Mouse (Mus musculus) kidney, adult 8-10 months (tissue): ENCODE data around the gene Rps6kl1.
A peak's percentile ranks its signal among the peaks of the same experiment; 100 is the strongest.

Source experiments
- DNase-seq, 2 experiments: peaks; one replicate each; pipeline ENCODE4 v3.0.0; 2022

Gene Rps6kl1

DNA sequence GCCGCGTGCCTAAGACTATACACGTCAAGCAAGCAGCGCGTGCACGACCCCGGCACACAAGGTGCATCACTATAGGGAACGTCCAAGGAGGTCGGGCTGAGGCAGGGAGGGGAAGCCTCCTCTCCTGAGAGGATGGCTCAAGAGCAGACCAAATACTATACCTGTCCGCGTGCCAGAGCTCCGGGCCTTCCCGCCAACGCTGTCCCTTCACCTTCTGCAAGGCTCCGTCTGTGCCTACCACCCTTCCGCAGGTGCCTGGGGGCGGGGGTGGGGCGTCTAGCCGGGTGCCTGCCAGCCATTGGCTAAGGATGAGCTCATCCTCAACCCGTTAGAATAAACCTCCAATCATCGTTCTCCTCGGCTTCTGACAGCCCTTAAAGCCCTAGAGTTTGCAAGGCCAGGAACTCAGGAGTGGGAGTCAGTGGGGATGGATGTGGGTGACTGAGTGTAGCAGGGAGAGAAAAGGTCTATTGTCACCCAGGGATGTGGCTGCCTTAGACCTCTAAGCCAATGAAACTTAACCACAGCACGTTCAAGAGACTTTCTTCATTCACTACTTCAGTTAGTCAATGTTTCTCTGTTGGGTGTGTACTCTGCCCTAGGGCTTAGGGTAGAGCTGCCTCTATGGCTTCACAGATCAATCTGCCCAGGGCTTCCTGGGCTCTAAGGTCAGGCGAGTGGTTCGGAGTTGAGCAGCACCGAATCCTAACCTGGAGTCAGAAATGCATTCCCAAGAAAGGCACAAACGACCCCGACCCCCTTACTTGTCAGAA, at the start of gene Rps6kl1:
TSS of gene Rps6kl1 (minus strand) at position 263 of the 773 bp plus-strand sequence.
- DNase-seq: peak in 1 of 2 experiments; percentile 25

GRCm38 (mm10) chr12:85199954-85200353, 48.9 kb upstream of the Rps6kl1 start:
- DNase-seq: no peak

GRCm38 (mm10) chr12:85197936-85198335, 46.9 kb upstream of the Rps6kl1 start:
- DNase-seq: no peak

- DNase-seq: no peak
Observed at GRCm38 (mm10) chr12:85197371-85197770, 46.3 kb upstream of the Rps6kl1 start.

DNA sequence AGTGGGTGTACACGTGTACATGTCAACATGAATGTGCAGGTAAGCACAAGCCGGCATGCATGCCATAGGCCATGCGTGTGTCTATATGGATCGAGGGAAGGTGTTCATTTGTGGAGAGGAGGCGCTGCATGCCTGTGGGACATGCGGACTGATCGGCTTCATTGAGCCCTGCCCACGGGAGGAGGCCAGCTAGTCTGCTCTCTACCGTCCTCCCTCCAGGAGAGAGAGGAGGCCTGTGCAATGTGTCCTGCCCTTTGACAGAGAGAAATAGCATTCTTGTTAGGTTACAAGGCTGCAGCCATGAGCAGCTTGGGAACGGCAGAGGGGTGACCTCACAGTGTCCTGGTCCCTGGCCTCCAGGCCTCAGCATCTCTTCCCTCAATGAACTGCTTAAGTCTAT, 45.1 kb upstream of the Rps6kl1 start:
- no peak for DNase-seq

GRCm38 (mm10) chr12:85195086-85195485, 44.0 kb upstream of the Rps6kl1 start:
- no peak for DNase-seq

DNA sequence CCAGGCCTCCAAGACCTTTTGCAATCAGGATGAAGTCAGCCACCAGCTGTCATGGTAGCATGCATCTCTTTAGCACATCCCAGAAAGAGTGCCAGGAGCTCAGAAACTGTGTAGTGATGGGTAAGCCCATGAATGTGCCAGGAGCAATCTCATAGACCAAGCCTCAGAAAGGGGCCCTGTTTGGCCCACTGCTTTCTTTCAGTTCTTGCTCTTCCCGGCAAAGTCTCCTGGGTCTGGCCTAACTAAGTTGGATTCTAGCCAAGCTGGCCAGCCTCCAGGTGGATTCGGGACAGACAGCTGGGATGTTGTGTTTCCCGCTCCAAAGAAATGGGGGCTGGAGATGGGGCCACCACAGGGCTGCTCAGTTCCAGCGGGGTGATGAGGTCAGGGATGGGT, 43.6 kb upstream of the Rps6kl1 start:
- DNase-seq: peak; percentile 55 to 77

GRCm38 (mm10) chr12:85193923-85194622, 43.0 kb upstream of the Rps6kl1 start:
- no peak for DNase-seq

- DNase-seq: no peak
Observed at GRCm38 (mm10) chr12:85193146-85193545, 42.1 kb upstream of the Rps6kl1 start.

GRCm38 (mm10) chr12:85192461-85193108, 41.5 kb upstream of the Rps6kl1 start:
- no peak for DNase-seq

DNA sequence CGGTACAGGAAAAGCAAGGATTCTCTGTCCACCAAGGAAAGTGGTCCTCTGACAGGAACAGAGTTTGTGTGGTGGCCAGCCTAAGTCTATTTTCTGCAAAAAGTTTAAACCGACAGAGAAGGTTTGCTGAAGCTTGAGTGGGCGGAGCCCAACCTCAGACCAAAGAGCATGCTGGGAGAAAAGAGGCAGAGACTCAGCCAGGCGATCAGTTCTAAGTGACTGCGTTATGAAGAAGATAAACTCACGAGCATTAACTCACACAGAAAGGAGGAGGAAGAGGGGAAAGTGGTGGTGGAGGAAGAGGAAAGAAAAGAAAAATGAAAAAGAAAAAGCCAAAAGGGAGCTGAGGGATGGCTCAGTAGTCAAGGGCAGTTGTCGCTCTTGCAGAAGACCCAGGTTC, 39.2 kb upstream of the Rps6kl1 start:
- DNase-seq: no peak

GRCm38 (mm10) chr12:85186361-85186760, 35.3 kb upstream of the Rps6kl1 start:
- no peak for DNase-seq

GRCm38 (mm10) chr12:85185810-85186209, 34.7 kb upstream of the Rps6kl1 start:
- DNase-seq: no peak

DNA sequence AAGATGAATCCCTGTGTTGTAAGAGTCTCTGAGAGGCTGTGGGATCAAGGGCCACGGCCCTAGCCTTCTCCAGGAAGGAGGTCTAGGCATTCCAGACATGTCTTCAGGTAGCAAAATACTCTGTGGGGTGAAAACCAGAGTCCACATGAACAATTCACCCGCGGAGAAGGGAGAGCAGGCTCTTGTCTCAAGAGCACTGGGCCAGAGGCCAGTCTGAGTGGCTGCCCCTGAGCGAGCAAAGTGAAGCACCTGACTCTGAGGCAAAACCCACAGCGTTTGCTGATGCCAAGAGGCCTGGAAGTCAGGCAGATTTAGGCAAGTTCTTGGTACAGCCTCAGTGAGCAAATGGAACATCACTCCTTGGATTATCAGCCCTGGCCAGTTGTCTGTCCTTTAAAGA, 33.1 kb upstream of the Rps6kl1 start:
- DNase-seq: no peak

DNA sequence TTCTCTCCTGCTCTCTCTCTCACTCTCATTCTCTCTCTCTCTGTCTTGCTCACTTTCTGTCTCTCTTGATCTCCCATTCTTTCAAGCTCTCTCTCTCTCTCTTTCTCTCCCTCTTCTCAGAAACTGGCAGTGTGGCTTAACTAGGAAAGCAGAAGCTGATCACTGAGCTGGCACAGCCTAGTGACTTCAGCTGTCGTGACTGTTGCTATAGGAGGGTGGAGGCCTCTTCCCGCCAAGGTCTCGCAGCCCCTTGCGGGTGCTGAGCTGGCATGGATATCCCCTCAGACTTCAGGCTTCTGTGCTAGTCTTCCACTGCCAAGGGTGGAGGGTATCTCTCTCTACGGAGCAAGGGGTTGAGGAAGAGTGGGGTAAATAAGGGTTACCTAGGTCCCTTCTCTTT, 31.8 kb upstream of the Rps6kl1 start:
- no peak for DNase-seq

- no peak for DNase-seq
Observed at GRCm38 (mm10) chr12:85182345-85182643, 31.2 kb upstream of the Rps6kl1 start.

GRCm38 (mm10) chr12:85181475-85182344, 30.6 kb upstream of the Rps6kl1 start:
- no peak for DNase-seq

GRCm38 (mm10) chr12:85178294-85178693, 27.2 kb upstream of the Rps6kl1 start:
- DNase-seq: no peak

- DNase-seq: no peak
Observed at GRCm38 (mm10) chr12:85177740-85178239, 26.7 kb upstream of the Rps6kl1 start, which contains the start of gene Pgf. Gene Pgf, minus strand, starts transcription at chr12:85177790.

DNA sequence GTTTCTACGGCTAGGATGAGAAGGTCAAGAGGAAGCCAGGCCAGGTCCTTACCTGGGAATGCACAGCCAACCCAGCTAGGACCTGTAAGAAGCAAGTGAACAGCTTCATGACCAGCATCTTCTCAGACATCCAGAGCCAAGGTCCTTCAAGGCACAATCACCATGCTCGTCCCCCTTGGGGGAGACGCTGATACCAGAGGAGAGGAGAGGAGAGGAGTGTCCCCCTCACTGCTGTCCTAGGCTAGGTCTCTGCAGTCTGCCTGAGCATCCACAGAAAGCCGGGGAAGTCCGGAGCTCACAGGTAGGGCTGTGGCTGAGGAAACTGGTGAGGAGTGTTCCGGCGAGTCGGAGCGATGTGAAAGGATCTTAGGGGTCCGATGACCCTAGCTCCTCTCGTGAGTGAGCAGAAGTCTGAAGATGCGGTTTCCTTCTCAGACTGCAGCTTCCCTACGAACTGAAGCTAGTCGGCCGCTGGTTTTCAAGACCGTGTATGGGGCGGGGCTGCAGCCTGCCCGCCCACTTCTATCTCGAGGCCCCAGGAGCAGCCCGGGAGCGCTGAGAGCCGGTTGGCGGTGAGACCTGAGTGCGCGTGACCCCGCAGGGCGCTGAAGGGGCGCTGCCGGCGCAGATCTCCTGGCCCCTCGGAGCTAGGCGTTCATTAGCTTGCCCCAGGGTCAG, 25.9 kb upstream of the Rps6kl1 start:
- peak in 1 of 2 experiments; percentile 13 for DNase-seq

DNA sequence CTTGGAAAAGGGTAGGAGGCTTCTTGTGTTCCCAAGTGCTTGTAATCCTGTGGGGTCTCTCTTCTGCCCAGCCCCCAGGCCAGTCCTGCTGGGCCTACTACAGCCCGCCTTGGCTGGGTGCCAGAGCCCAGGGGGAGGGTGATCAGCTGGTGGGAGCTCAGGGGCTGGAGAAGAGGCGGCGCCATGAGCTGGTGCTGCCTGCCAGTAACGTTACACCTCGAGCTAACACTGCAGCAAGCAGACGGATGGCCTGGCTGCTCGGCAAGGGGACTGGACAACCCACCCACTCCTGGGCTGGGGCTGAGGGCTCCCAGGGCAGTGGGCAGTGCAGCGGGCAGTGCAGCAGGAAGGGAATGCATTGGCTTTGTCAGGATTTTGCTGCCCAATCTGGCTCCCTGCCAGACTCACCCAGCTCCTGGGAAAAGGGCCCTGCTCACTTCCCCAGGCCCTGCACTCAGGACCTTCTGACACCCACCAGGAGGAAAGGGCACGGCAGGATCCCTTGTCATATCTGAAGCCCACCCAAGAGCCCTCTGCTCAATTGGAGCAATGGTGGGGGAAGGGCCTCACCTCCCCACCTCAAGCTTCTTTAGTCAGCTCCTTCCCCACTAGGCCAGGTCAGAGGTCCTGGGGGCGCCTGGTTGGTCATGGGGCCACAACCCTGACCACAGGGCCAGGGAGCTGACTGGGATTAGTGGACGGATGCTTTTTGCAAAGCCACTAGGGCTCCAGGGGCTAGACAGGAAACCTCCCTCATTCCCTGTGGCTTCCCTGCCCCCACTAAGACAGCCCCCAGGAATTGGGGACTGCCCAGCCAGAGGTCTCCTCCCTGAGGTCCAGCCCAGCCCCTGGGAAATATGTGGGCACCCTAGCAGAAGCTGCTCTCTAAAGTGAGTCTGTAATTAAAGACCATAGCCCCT, 25.1 kb upstream of the Rps6kl1 start:
- no peak for DNase-seq
